Mouse (Mus musculus) forebrain, embryonic 14.5 days (tissue): ENCODE measurements around the gene Gtf3c1. TPM values are rescaled to one million over a fixed set of nuclear protein-coding genes. Genes with fewer than 3 reads are reported as not detected.
A peak's percentile ranks its signal among the peaks of the same experiment; 100 is the strongest.

Source experiments
- ATAC-seq: fragments of 200-750 bp; cut with Nextera tagmentation; 2 replicates; pipeline ENCODE4 v1.8.0; 2017; ENCODE audit warnings: mild to moderate bottlenecking, moderate library complexity
- DNase-seq: peaks from one replicate; pipeline ENCODE4 v3.0.0-alpha.2; 2015; ENCODE audit warnings: low spot score
- H3K27ac ChIP-seq: fragments of 300-500 bp; sonication (generic); 2 replicates; pipeline ENCODE4 v1.5.1; 2014; ENCODE audit warnings: low read depth, mild to moderate bottlenecking, control low read depth, low read length, moderate library complexity
- H3K27me3 ChIP-seq: fragments of 300-500 bp; sonication (generic); replicated peaks from 2 replicates; pipeline ENCODE4 v1.6.1; 2014; ENCODE audit warnings: low read length, control low read depth, mixed read lengths; ENCODE audit not compliant: control insufficient read depth, insufficient read depth
- H3K36me3 ChIP-seq: fragments of 300-500 bp; sonication (generic); 2 replicates; pipeline ENCODE4 v1.6.1; 2014; ENCODE audit warnings: low read length, control low read depth; ENCODE audit not compliant: control insufficient read depth, insufficient read depth
- H3K4me1 ChIP-seq: fragments of 300-500 bp; sonication (generic); 2 replicates; pipeline ENCODE4 v1.6.1; 2014; ENCODE audit warnings: antibody characterized with exemption, low read length, control low read depth; ENCODE audit not compliant: control insufficient read depth, insufficient read depth
- H3K4me2 ChIP-seq: fragments of 300-500 bp; sonication (generic); 2 replicates; pipeline ENCODE4 v1.6.1; 2014; ENCODE audit warnings: mild to moderate bottlenecking, control low read depth, low read length
- H3K4me3 ChIP-seq: fragments of 300-500 bp; sonication (generic); 2 replicates; pipeline ENCODE4 v1.5.1; 2014; ENCODE audit warnings: low read depth, low read length, control low read depth
- H3K9ac ChIP-seq: fragments of 300-500 bp; sonication (generic); 2 replicates; pipeline ENCODE4 v1.6.1; 2014; ENCODE audit warnings: mild to moderate bottlenecking, low read length, control low read depth, moderate library complexity
- H3K9me3 ChIP-seq: fragments of 300-500 bp; sonication (generic); replicated peaks from 2 replicates; pipeline ENCODE4 v1.6.1; 2016; ENCODE audit warnings: low read length, control low read depth, mixed read lengths; ENCODE audit not compliant: control insufficient read depth
- WGBS: fragments of 180-500 bp; shearing (Covaris S2); extraction: QIAGEN DNeasy Blood & Tissue Kit; methylation state at CpG from one replicate; pipeline ENCODE4 v1.1.7; 2014; 5-methylcytosine and 5-hydroxymethylcytosine counted together
- polyA plus RNA-seq: library from polyadenylated mRNA; unstranded; fragments of >200 nt; fragmentation: Nextera tagmentation; extraction: Ambion mirVana; gene quantifications from 2 replicates; pipeline ENCODE4 v1.2.1, GENCODE M21; 2014

Gtf3c1 gene
- polyA plus RNA-seq, 1 experiment from 2014 or later: 33.5 TPM

DNA sequence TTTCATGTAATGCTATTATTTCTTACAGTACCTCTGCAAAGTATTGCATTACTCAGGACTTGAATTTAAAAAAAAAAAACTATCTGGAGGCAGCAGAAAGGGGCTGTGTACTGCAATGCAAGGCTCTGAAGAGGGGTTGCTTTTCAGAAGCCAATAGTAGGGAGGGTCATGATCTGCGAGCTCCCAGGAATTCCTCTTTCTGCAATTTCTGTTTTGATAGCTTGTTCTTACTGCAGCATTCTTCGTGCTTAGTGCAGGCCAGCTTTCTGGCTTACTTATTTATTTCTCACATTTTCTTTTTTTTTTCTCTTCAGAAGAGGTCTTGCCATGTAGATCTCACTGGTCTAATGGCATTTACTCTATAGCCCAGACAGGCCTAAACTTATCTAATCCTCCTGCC lies 32.9 kb upstream of the Gtf3c1 start:
- Histone ChIP-seq H3K4me1 (no peaks in the 10 kb centered on the region), H3K27ac (no peak overlapping the region), H3K9me3 (no peaks in the 10 kb centered on the region), H3K9ac (no peak overlapping the region), H3K27me3 (no peaks in the 10 kb centered on the region), H3K4me2 (no peak overlapping the region), H3K4me3 (no peak overlapping the region), H3K36me3 (no peaks in the 10 kb centered on the region)
- 92% methylated on average over 2 of the region's 2 CpGs for WGBS
- ATAC-seq: no peak
- no peak for DNase-seq

DNA sequence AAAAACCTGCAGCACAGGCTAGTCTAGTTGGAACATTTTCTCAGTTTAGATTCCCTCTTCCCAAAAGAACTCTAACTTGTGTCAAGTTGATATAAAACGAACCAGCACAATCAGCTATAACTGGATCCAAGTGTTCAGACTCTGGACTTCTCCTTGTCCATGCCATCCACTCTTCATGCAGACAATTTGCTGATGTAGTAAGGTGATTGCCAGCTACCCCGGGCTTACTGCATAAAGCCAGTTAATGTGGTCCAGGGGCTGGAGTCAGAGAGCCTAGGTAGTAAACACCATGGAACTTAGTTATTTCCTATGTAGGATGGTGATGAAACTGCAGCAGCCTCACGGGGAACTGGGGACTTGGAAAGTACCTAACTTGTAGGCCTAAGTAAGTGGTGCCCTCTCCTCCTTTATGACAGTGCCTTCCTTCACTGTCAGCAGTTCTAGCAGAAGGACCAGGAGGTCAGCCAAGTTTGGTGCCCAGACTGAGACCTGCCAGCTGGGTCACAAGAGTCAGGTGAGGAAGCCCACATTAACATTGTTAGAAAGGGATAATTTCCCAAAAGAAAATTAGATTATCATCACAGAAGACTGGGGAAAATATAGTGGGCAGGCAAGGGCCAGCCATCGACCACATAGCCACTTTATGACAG lies 28.9 kb upstream of the Gtf3c1 start:
- WGBS: 86% methylated on average over 4 of the region's 4 CpGs
- Histone ChIP-seq H3K4me1 (0 out of 2 replicates have a peak, but pooled peaks cover 4% of the 10 kb centered on the region), H3K27me3 (no peaks in the 10 kb centered on the region), H3K36me3 (no peaks in the 10 kb centered on the region), H3K4me2 (no peak overlapping the region), H3K9ac (no peak overlapping the region), H3K9me3 (no peaks in the 10 kb centered on the region), H3K4me3 (no peak overlapping the region), H3K27ac (no peak overlapping the region)
- no peak for DNase-seq
- no peak for ATAC-seq

DNA sequence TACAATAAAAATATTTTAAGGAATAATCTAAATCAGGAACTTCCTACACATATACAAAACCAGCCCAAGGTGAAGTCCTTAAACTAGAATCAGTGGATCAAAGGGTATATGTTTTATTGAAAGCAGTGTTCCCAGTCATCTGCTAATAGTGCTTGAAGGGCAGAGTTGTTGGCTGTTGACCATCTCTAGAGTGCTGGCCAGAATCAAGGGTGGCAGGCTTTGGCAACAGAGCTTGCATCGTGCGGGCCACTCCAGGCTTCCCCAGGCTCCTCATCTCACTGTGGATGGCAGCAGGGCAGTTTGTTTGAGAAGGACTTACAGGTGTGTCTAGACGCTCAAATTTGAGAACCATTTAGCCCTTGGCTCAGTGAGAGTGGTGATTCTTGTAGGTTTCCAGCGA lies 26.2 kb upstream of the Gtf3c1 start:
- no peak for DNase-seq
- 0 out of 2 replicates have a peak, but pooled peaks cover 4% of the 10 kb centered on the region for H3K4me1 ChIP-seq
- no peaks in the 10 kb centered on the region for H3K9me3 ChIP-seq
- no peak overlapping the region for H3K4me3 ChIP-seq
- H3K9ac ChIP-seq: no peak overlapping the region
- no peaks in the 10 kb centered on the region for H3K27me3 ChIP-seq
- ATAC-seq: no peak
- WGBS: 94% methylated on average over 4 of the region's 4 CpGs
- no peak overlapping the region for H3K4me2 ChIP-seq
- H3K27ac ChIP-seq: no peak overlapping the region
- no peaks in the 10 kb centered on the region for H3K36me3 ChIP-seq

DNA sequence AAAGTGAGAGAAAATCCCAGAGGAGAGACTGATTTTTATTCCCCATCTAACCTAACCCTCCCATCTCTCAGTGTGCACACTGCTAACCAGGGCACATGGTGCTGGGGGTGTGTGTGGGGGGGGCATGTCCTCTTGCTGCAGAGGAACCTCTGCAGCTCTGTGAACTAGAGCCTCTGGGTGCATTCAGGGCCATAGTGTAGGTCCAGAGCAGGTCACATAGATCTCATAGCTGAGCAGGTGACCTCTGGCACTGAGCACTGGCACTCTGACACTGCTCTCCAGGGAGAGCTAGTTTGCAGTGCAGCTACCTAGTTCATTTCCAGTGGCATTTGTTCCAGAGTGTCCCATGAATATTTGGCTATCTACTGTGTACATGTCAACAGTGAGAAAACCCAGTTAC lies 24.1 kb upstream of the Gtf3c1 start:
- Histone ChIP-seq H3K9me3 (no peaks in the 10 kb centered on the region), H3K9ac (no peak overlapping the region), H3K27me3 (no peaks in the 10 kb centered on the region), H3K27ac (no peak overlapping the region), H3K36me3 (no peaks in the 10 kb centered on the region), H3K4me3 (no peak overlapping the region), H3K4me1 (0 out of 2 replicates have a peak, but pooled peaks cover 4% of the 10 kb centered on the region), H3K4me2 (no peak overlapping the region)
- no peak for DNase-seq
- ATAC-seq: no peak

DNA sequence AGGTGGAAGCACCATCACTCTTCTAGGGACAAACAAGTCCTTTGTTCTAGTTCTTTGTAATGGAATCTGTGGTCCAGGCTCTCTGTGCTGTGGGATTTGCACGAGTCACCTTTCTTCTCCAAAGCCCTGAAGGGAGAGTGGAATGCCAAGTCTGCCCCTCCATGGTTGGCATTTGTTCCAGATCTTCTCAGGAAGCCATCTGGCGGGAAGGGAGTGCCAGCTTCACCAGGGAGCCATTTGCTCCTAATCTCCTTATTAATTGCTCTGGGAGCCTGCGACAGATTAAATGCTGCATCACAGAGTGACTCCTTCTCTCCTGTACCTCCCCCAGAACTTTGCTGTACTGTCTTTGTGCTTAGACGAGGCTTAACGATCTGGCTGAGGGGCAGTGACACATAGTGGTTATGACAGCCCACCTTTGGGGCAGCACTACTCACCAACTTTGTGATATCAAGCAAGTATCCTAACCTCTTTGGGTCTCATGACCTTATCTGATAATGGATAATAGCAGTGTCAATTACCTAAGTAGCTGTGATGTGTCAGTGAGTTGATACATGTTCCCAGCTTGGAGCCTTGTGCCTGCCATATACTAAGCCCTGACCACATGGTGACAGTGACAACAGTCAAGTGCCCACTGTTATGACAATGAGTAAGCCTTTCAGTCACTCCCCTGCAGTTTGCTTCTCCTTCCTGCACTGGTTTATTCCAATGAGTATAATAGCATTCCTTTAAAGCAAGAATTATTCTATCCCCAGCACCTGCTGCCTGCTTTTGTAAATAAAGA lies 15.8 kb upstream of the Gtf3c1 start:
- Histone ChIP-seq H3K4me3 (no peak overlapping the region), H3K9me3 (no peaks in the 10 kb centered on the region), H3K36me3 (no peaks in the 10 kb centered on the region), H3K4me1 (peaks cover 15% of the 10 kb centered on the region), H3K27me3 (no peaks in the 10 kb centered on the region), H3K9ac (no peak overlapping the region), H3K4me2 (no peak overlapping the region), H3K27ac (peak overlapping the region; percentile 55; the same call in 1 of the 2 replicates)
- 21% methylated on average over 5 of the region's 5 CpGs for WGBS
- DNase-seq (peak; percentile 86), ATAC-seq (peak; percentile 83)

DNA sequence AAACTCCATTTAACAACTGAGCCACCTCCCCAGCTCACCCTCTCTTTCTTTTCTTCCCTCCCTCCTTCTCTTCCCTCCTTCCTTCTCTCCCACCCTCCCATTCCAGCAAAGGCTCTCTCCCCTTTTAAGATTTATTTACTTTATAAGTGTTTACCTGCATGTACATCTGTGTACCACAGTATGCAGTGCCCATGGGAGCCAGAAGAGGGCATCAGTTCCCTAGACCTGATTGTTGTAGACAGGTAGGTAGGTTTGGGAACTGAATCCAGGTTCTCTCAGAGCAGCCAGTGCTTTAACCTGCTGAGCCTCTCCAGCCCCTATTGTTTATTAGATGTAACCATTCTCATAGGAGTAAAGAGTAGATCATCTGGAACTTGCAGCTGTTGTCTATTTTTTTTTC lies 14.5 kb upstream of the Gtf3c1 start:
- no peaks in the 10 kb centered on the region for H3K27me3 ChIP-seq
- no peaks in the 10 kb centered on the region for H3K36me3 ChIP-seq
- no peak for DNase-seq
- no peak overlapping the region for H3K4me3 ChIP-seq
- peaks cover 15% of the 10 kb centered on the region for H3K4me1 ChIP-seq
- H3K4me2 ChIP-seq: no peak overlapping the region
- no peak overlapping the region for H3K9ac ChIP-seq
- no peak for ATAC-seq
- H3K9me3 ChIP-seq: no peaks in the 10 kb centered on the region
- peak overlapping the region; percentile 55; the same call in 1 of the 2 replicates for H3K27ac ChIP-seq

DNA sequence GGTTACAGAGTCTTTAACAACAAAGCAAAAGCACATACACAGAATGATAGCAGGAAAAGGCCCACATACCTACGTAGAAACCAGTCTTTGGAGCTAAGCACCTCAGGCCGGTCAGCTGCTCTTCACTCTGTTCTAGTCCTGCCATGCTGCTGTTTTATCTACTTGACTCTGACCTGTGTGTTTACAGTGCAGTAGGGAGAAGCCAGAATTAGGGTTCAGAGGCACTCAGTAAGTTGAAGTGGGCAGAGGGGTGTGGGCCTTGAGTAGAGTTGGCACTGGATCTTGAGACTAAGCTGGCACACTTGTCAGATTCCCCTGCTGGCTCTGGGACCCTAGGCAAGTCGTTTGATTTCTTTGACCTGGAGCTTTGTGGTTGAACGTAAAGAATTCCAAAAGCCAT lies 13.5 kb upstream of the Gtf3c1 start:
- H3K4me3 ChIP-seq: no peak overlapping the region
- H3K27me3 ChIP-seq: no peaks in the 10 kb centered on the region
- H3K9me3 ChIP-seq: no peaks in the 10 kb centered on the region
- ATAC-seq (no peak), DNase-seq (no peak)
- no peak overlapping the region for H3K27ac ChIP-seq
- peaks cover 15% of the 10 kb centered on the region for H3K4me1 ChIP-seq
- H3K9ac ChIP-seq: no peak overlapping the region
- no peak overlapping the region for H3K4me2 ChIP-seq
- WGBS: 88% methylated on average over 4 of the region's 4 CpGs
- H3K36me3 ChIP-seq: no peaks in the 10 kb centered on the region

DNA sequence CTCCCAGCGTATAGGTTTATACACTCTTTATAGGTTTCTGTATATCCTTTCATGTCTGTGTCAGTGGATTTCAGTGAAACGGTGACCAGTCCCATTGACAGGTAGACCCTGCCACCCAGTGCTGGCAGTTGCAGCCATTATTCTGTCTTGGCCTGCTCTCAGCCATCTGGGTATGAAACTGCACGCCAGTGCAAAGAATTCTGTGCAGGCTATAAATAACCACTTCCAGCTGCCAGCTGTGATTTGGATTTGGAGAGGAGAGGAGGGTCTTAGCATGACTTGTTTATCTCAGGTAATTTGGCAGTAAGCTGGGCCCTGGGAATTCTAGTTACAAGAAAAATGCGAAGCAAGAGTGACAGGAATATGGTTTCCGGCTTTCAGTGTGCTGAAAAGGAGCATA lies 12.8 kb upstream of the Gtf3c1 start:
- Histone ChIP-seq H3K27me3 (no peaks in the 10 kb centered on the region), H3K9me3 (no peaks in the 10 kb centered on the region), H3K4me3 (no peak overlapping the region), H3K4me2 (no peak overlapping the region), H3K4me1 (peaks cover 15% of the 10 kb centered on the region), H3K9ac (no peak overlapping the region), H3K36me3 (no peaks in the 10 kb centered on the region), H3K27ac (no peak overlapping the region)
- DNase-seq (peak; percentile 40), ATAC-seq (no peak)
- 81% methylated on average over 5 of the region's 5 CpGs for WGBS

DNA sequence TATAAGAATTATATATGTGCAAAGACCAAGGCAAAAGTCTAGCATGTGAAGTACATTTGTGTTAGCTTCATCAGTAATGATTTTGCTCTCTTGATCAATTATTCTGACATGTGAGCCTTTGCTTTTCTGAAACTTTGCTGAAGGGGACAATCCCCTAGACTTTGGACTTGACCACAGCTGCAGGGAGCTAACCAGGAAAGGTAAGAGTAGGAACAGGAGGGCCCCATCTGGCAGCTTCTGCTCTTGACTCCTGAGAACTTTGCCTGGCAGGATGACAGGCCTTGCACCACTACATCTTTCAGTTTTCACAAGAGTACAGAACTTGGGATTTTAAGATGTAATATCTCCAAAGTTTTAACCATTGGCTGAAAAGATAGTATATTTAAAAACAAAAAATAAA lies 10.0 kb upstream of the Gtf3c1 start:
- H3K9ac ChIP-seq: no peak overlapping the region
- ATAC-seq (no peak), DNase-seq (no peak)

More for the DNA sequence above, 10.0 kb upstream of the Gtf3c1 start:
- Histone ChIP-seq H3K9me3 (no peaks in the 10 kb centered on the region), H3K27me3 (no peaks in the 10 kb centered on the region), H3K4me2 (no peak overlapping the region), H3K4me1 (peaks cover 4% of the 10 kb centered on the region), H3K36me3 (no peaks in the 10 kb centered on the region), H3K4me3 (no peak overlapping the region), H3K27ac (no peak overlapping the region)
